Mouse (Mus musculus) hindbrain, embryonic 15.5 days (tissue): ENCODE measurements around the gene Ap3b1. TPM values are rescaled to one million over a fixed set of nuclear protein-coding genes. Genes with fewer than 3 reads are reported as not detected.

ENCODE experiments used
- ATAC-seq: fragments of 200-750 bp; cut with Nextera tagmentation; 2 replicates; pipeline ENCODE4 v1.8.0; 2017; ENCODE audit warnings: low read depth, moderate number of reproducible peaks, moderate TSS enrichment; ENCODE audit not compliant: low FRiP score
- H3K27ac ChIP-seq: fragments of 300-500 bp; sonication (generic); replicated peaks from 2 replicates; pipeline ENCODE4 v1.5.1; 2015; ENCODE audit warnings: mild to moderate bottlenecking, inconsistent platforms
- H3K27me3 ChIP-seq: fragments of 300-500 bp; sonication (generic); 2 replicates; pipeline ENCODE4 v1.6.1; 2015; ENCODE audit warnings: control low read depth, inconsistent platforms
- H3K36me3 ChIP-seq: fragments of 300-500 bp; sonication (generic); 2 replicates; pipeline ENCODE4 v1.6.1; 2015; ENCODE audit warnings: control low read depth, inconsistent platforms
- H3K4me1 ChIP-seq: fragments of 300-500 bp; sonication (generic); replicated peaks from 2 replicates; pipeline ENCODE4 v1.6.1; 2015; ENCODE audit warnings: control low read depth, inconsistent platforms
- H3K4me2 ChIP-seq: fragments of 300-500 bp; sonication (generic); 2 replicates; pipeline ENCODE4 v1.6.1; 2015; ENCODE audit warnings: moderate library complexity, mild to moderate bottlenecking, inconsistent platforms
- H3K4me3 ChIP-seq: fragments of 300-500 bp; sonication (generic); 2 replicates; pipeline ENCODE4 v1.5.1; 2015; ENCODE audit warnings: mild to moderate bottlenecking, inconsistent platforms
- H3K9ac ChIP-seq: fragments of 300-500 bp; sonication (generic); 2 replicates; pipeline ENCODE4 v1.6.1; 2015; ENCODE audit warnings: inconsistent platforms
- H3K9me3 ChIP-seq: fragments of 300-500 bp; sonication (generic); 2 replicates; pipeline ENCODE4 v1.6.1; 2016; ENCODE audit warnings: control low read depth, inconsistent platforms
- WGBS: fragments of 180-500 bp; shearing (Covaris S2); methylation state at CpG from one replicate; pipeline ENCODE4 v1.1.7; 2015; 5-methylcytosine and 5-hydroxymethylcytosine counted together
- polyA plus RNA-seq: library from polyadenylated mRNA; unstranded; fragments of >200 nt; fragmentation: Nextera tagmentation; extraction: Ambion mirVana; gene quantifications from 2 replicates; pipeline ENCODE4 v1.2.1, GENCODE M21; 2015

Gene Ap3b1
- polyA plus RNA-seq, 1 experiment from 2014 or later, result 27.5 TPM

DNA sequence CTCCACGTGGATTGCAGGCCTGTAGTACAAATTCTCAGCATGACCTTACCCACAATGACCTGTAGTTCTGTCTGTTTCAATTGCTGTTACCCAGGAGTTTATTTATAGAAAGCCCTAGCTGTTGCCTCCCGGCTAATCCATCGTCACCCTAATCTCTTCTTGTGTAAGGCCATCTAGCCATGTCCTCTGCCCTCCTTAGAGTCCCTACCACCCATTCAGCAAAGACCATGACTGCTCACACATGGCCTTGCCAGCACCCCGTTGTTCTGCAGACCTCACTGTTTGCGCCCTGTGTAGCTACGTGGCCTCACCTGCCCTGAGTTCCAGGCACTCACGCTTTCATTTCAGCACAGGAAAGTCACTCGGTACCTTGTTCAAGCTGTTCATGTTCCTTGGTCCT lies 160.5 kb downstream of the Ap3b1 start:
- no peak overlapping the region for H3K4me3 ChIP-seq
- no peak overlapping the region for H3K4me2 ChIP-seq
- H3K36me3 ChIP-seq, result no peaks in the 10 kb centered on the region
- no peak overlapping the region for H3K9ac ChIP-seq
- ATAC-seq, result no peak
- H3K9me3 ChIP-seq, result no peaks in the 10 kb centered on the region
- 90% methylated on average over 8 of the region's 8 CpGs for WGBS
- H3K27ac ChIP-seq, result no peak overlapping the region
- no peaks in the 10 kb centered on the region for H3K4me1 ChIP-seq
- H3K27me3 ChIP-seq, result no peaks in the 10 kb centered on the region

DNA sequence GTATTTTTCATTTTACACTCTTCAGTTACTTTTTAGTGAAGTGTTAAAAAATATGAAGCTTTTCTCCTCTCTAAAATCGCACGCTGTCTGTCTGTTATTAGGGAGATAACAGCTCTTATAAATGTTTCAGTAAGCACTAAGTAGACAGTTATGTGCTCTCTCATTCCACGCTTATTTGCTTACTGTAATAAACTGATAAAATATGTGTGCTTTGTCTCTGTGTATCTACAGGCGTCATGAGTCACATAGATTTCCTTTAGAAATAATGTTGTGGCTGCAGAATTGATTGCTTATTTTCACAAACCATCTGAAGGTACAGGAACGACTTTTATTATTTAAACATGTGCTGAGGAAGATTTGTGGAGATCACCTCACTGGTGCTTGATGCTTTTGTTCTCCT lies 164.5 kb downstream of the Ap3b1 start:
- Histone ChIP-seq H3K4me3 (no peak overlapping the region), H3K4me2 (no peak overlapping the region), H3K9ac (no peak overlapping the region), H3K36me3 (no peaks in the 10 kb centered on the region), H3K27ac (no peak overlapping the region), H3K27me3 (no peaks in the 10 kb centered on the region), H3K4me1 (no peaks in the 10 kb centered on the region), H3K9me3 (no peaks in the 10 kb centered on the region)
- WGBS, result 65% methylated on average over 5 of the region's 5 CpGs
- ATAC-seq, result no peak

DNA sequence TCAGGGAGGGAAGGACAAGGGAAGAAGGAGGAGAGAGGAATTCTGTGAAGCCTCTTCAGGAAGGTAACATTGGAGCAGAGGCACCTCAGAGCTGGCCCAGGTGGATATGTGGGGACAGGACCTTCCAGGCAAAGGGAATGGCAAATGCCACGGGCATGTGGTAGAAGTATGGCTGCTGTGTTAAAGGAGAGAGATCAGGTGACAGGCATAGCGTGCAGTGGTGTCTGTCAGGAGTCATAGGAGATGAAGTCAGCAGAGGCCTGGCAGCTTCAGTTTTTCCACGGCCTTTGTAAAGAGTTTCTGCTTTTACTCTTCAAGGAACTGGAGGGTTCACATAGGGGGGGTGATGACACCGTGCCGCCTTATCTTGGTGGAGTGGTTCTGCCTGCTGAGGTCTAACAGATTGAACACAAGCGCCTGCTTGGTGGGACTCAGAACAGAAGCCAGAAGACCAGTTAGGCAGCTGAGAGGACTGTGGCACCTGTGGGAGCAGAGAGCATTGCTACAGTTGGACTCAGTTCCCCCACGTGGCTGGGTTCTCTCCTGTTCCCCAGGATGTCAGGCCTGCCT lies 166.0 kb downstream of the Ap3b1 start:
- Histone ChIP-seq H3K27me3 (no peaks in the 10 kb centered on the region), H3K4me3 (no peak overlapping the region), H3K9ac (no peak overlapping the region), H3K36me3 (no peaks in the 10 kb centered on the region), H3K9me3 (no peaks in the 10 kb centered on the region), H3K4me2 (no peak overlapping the region), H3K4me1 (no peaks in the 10 kb centered on the region), H3K27ac (no peak overlapping the region)
- ATAC-seq, result no peak
- 82% methylated on average over 7 of the region's 7 CpGs for WGBS

DNA sequence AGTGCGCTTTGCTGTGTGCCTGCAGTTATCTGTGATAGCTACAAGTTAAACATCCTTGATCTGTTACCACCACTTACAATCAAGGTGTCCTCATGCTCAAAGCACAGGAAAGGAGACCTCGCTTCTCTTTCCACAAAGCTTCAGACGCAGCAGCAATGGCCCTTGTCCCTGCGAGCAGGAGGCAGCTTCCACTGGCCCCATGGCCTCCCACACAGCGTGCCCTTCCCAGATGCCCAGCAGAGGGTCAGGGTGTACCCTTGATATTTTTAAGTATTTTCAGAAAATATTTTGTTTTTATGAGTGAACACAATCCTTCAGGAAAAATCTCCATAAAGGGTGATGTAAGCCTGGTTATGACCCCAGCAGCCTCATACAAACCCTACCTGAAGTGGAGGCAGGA lies 170.4 kb downstream of the Ap3b1 start:
- H3K36me3 ChIP-seq, result no peaks in the 10 kb centered on the region
- H3K9me3 ChIP-seq, result no peaks in the 10 kb centered on the region
- H3K27ac ChIP-seq, result no peak overlapping the region
- WGBS, result 97% methylated on average over 5 of the region's 5 CpGs
- no peaks in the 10 kb centered on the region for H3K4me1 ChIP-seq
- H3K4me3 ChIP-seq, result no peak overlapping the region
- no peaks in the 10 kb centered on the region for H3K27me3 ChIP-seq
- H3K4me2 ChIP-seq, result no peak overlapping the region
- no peak overlapping the region for H3K9ac ChIP-seq
- ATAC-seq, result no peak

GRCm38 (mm10) chr13:94533516-94533915 lies 174.8 kb downstream of the Ap3b1 start:
- no peak overlapping the region for H3K4me3 ChIP-seq
- ATAC-seq, result no peak
- no peaks in the 10 kb centered on the region for H3K36me3 ChIP-seq
- no peaks in the 10 kb centered on the region for H3K9me3 ChIP-seq
- no peaks in the 10 kb centered on the region for H3K4me1 ChIP-seq
- H3K27me3 ChIP-seq, result no peaks in the 10 kb centered on the region
- WGBS, result 90% methylated on average over 8 of the region's 8 CpGs
- no peak overlapping the region for H3K4me2 ChIP-seq
- no peak overlapping the region for H3K9ac ChIP-seq
- H3K27ac ChIP-seq, result no peak overlapping the region

DNA sequence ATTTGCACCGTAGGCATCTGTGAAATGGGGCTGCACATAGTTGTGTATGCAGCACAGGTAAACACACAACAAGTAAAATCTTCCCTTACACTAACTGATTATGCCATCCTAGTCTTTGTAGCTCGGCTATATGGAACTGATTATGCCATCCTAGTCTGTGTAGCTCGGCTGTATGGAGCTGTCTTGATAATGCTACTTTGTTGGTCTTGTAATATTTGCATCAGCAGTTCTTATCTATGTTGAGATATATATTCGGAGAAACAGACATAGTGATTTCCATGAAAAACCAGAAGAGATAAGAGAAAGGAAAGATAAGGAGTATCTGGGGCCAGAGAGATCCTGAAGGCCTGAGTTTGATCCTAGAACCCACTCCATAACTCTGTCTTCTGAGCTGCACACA lies 178.6 kb downstream of the Ap3b1 start:
- Histone ChIP-seq H3K9me3 (no peaks in the 10 kb centered on the region), H3K4me3 (no peak overlapping the region), H3K9ac (no peak overlapping the region), H3K4me2 (no peak overlapping the region), H3K27ac (no peak overlapping the region), H3K27me3 (no peaks in the 10 kb centered on the region), H3K4me1 (no peaks in the 10 kb centered on the region), H3K36me3 (no peaks in the 10 kb centered on the region)
- ATAC-seq, result no peak
- WGBS, result 94% methylated on average over 4 of the region's 4 CpGs

DNA sequence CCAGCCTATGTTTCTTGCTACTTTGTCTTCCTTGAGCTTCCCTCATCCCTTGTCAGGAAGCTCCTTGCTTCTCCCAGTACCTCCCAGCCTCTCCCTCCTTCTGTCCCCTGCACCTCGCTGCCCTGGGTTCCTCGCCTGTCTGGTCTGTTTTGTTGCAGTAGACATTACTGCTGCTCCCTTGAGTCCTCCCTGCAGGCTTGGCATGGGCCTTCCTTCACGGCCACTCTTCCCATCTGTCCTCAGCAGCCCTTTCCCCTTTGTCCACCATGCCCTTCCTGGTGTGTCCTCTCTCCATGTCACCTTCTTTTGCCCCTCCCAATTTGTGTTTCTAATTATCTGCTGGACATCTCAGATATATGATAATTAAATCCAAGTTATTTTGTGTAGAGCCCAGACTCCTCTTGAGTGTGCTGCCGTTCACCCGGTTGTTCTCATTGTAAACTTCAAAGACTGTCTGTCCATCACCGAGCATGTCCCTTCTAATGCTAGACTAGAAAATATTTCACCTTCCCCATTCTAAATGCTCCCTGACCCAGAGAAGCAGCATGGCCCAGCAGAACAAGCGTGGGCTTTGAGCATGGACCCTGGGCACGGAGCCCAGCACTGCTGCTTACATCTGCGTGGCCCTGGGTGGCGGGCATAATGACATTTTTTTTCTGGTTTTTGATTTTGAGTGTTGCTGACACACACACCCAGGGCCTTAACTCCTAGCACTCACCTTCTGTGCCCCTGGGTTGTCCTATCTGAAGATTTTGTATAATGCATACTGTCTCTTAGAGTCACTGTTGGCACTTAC lies 181.3 kb downstream of the Ap3b1 start:
- Histone ChIP-seq H3K9ac (no peak overlapping the region), H3K4me1 (peaks cover 7% of the 10 kb centered on the region; the same call in 1 of the 2 replicates), H3K4me3 (no peak overlapping the region), H3K36me3 (no peaks in the 10 kb centered on the region), H3K27me3 (peaks cover 11% of the 10 kb centered on the region; the same call in 1 of the 2 replicates), H3K4me2 (no peak overlapping the region), H3K9me3 (no peaks in the 10 kb centered on the region), H3K27ac (no peak overlapping the region)
- WGBS, result 75% methylated on average over 10 of the region's 10 CpGs
- no peak for ATAC-seq

- 91% methylated on average over 7 of the region's 7 CpGs for WGBS
- no peak overlapping the region for H3K4me2 ChIP-seq
- no peak overlapping the region for H3K9ac ChIP-seq
Observed at GRCm38 (mm10) chr13:94542061-94542460, 183.3 kb downstream of the Ap3b1 start.

GRCm38 (mm10) chr13:94544211-94544610 lies 185.5 kb downstream of the Ap3b1 start:
- no peak for ATAC-seq
- Histone ChIP-seq H3K27me3 (peaks cover 25% of the 10 kb centered on the region), H3K36me3 (0 out of 2 replicates have a peak, but pooled peaks cover 5% of the 10 kb centered on the region), H3K9me3 (no peaks in the 10 kb centered on the region), H3K27ac (no peak overlapping the region), H3K4me3 (no peak overlapping the region), H3K4me1 (peaks cover 17% of the 10 kb centered on the region; the same call in 1 of the 2 replicates), H3K4me2 (no peak overlapping the region), H3K9ac (no peak overlapping the region)
- WGBS, result 71% methylated on average over 12 of the region's 12 CpGs

More at GRCm38 (mm10) chr13:94542061-94542460, 183.3 kb downstream of the Ap3b1 start:
- H3K36me3 ChIP-seq, result no peaks in the 10 kb centered on the region
- H3K4me3 ChIP-seq, result no peak overlapping the region
- no peak overlapping the region for H3K27ac ChIP-seq
- no peaks in the 10 kb centered on the region for H3K9me3 ChIP-seq
- H3K27me3 ChIP-seq, result peaks cover 13% of the 10 kb centered on the region; the same call in 1 of the 2 replicates
- ATAC-seq, result no peak
- peaks cover 17% of the 10 kb centered on the region; the same call in 1 of the 2 replicates for H3K4me1 ChIP-seq

GRCm38 (mm10) chr13:94545739-94546138 lies 187.0 kb downstream of the Ap3b1 start:
- peak; percentile 50; the same call in 1 of the 2 replicates for ATAC-seq
- Histone ChIP-seq H3K36me3 (0 out of 2 replicates have a peak, but pooled peaks cover 5% of the 10 kb centered on the region), H3K27ac (no peak overlapping the region), H3K4me1 (peaks cover 23% of the 10 kb centered on the region), H3K4me2 (no peak overlapping the region), H3K4me3 (no peak overlapping the region), H3K9me3 (no peaks in the 10 kb centered on the region), H3K27me3 (peaks cover 25% of the 10 kb centered on the region), H3K9ac (no peak overlapping the region)
- 26% methylated on average over 4 of the region's 4 CpGs for WGBS

DNA sequence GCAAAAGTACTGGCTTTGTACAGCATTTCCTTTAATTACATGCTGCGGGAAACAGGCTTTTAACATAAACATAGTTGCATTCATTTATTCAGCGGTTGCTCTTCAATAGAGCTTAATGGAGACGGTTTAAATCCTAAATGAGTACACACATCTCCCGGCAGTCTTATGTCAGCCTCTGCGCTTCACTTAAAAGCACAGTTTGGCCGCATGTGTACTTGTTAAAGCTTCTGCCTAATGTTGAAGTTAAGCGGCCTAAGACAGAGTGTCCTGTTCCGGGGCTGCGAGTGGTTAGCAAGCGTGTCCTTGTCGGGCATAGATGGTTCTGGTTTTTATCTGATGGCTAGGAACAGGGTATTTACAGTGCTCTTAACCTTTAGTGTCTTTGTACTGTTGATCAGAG lies 187.5 kb downstream of the Ap3b1 start:
- Histone ChIP-seq H3K4me3 (no peak overlapping the region), H3K36me3 (0 out of 2 replicates have a peak, but pooled peaks cover 5% of the 10 kb centered on the region), H3K9me3 (no peaks in the 10 kb centered on the region), H3K4me2 (no peak overlapping the region), H3K27ac (no peak overlapping the region), H3K4me1 (peaks cover 25% of the 10 kb centered on the region), H3K9ac (no peak overlapping the region), H3K27me3 (peaks cover 25% of the 10 kb centered on the region)
- WGBS, result 49% methylated on average over 11 of the region's 11 CpGs
- no peak for ATAC-seq

- H3K9me3 ChIP-seq, result no peaks in the 10 kb centered on the region
- H3K36me3 ChIP-seq, result 0 out of 2 replicates have a peak, but pooled peaks cover 5% of the 10 kb centered on the region
- WGBS, result 28% methylated on average over 3 of the region's 3 CpGs
- H3K4me3 ChIP-seq, result no peak overlapping the region
- peaks cover 18% of the 10 kb centered on the region for H3K4me1 ChIP-seq
- peaks cover 14% of the 10 kb centered on the region for H3K27me3 ChIP-seq
- H3K4me2 ChIP-seq, result no peak overlapping the region
- H3K9ac ChIP-seq, result no peak overlapping the region
- H3K27ac ChIP-seq, result no peak overlapping the region
- no peak for ATAC-seq
Observed at GRCm38 (mm10) chr13:94549580-94549979, 190.8 kb downstream of the Ap3b1 start.
